Mouse (Mus musculus) hindbrain, embryonic 14.5 days (tissue): ENCODE data around the gene Rae1. TPM values are rescaled to one million over a fixed set of nuclear protein-coding genes. Genes with fewer than 3 reads are reported as not detected.

ENCODE experiments used
- ATAC-seq: fragments of 200-750 bp; cut with Nextera tagmentation; 2 replicates; pipeline ENCODE4 v1.8.0; 2017; ENCODE audit warnings: moderate number of reproducible peaks, mild to moderate bottlenecking, moderate TSS enrichment, moderate library complexity; ENCODE audit not compliant: low FRiP score
- DNase-seq: peaks from one replicate; pipeline ENCODE4 v3.0.0-alpha.2; 2015; ENCODE audit warnings: low spot score
- H3K27ac ChIP-seq: fragments of 300-500 bp; sonication (generic); 2 replicates; pipeline ENCODE4 v1.5.1; 2014; ENCODE audit warnings: mild to moderate bottlenecking, moderate library complexity
- H3K27me3 ChIP-seq: fragments of 300-500 bp; sonication (generic); 2 replicates; pipeline ENCODE4 v1.6.1; 2014; ENCODE audit warnings: mild to moderate bottlenecking, low read length, mixed read lengths; ENCODE audit not compliant: control insufficient read depth, insufficient read depth
- H3K36me3 ChIP-seq: fragments of 300-500 bp; sonication (generic); replicated peaks from 2 replicates; pipeline ENCODE4 v1.6.1; 2014; ENCODE audit not compliant: control insufficient read depth, insufficient read depth
- H3K4me1 ChIP-seq: fragments of 300-500 bp; sonication (generic); replicated peaks from 2 replicates; pipeline ENCODE4 v1.6.1; 2014; ENCODE audit warnings: antibody characterized with exemption, low read length, mixed read lengths; ENCODE audit not compliant: control insufficient read depth, insufficient read depth
- H3K4me2 ChIP-seq: fragments of 300-500 bp; sonication (generic); replicated peaks from 2 replicates; pipeline ENCODE4 v1.6.1; 2014; ENCODE audit warnings: mild to moderate bottlenecking, moderate library complexity
- H3K4me3 ChIP-seq: fragments of 300-500 bp; sonication (generic); replicated peaks from 2 replicates; pipeline ENCODE4 v1.5.1; 2014; ENCODE audit warnings: mild to moderate bottlenecking, low read length
- H3K9ac ChIP-seq: fragments of 300-500 bp; sonication (generic); 2 replicates; pipeline ENCODE4 v1.6.1; 2014
- H3K9me3 ChIP-seq: fragments of 300-500 bp; sonication (generic); 2 replicates; pipeline ENCODE4 v1.6.1; 2016; ENCODE audit warnings: low read length; ENCODE audit not compliant: control insufficient read depth
- WGBS: fragments of 180-500 bp; shearing (Covaris S2); extraction: QIAGEN DNeasy Blood & Tissue Kit; methylation state at CpG from one replicate; pipeline ENCODE4 v1.1.7; 2014; 5-methylcytosine and 5-hydroxymethylcytosine counted together
- polyA plus RNA-seq: library from polyadenylated mRNA; unstranded; fragments of >200 nt; fragmentation: Nextera tagmentation; extraction: Ambion mirVana; gene quantifications from 2 replicates; pipeline ENCODE4 v1.2.1, GENCODE M21; 2014

Gene Rae1
- polyA plus RNA-seq, 1 experiment from 2014 or later, result 117 TPM

DNA sequence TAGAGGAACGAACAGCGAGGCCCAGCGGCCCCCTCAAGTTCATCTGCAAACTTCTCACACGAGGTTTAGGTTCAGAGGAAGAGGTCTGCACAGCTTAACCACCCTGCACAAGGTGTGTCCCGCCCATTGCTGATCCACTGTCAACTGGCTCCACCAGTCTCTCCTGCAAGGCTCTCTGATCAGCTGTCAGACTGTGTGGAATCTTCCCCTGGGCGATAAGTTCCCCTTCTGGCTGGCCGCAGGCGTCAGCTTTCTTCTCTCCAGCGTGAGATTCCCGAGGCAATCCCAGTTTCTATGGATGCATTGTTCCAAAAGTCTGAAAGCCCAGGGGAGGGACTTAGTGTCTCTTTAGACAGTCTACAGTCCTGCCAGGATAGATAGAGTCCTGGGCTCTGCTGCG lies 58.3 kb downstream of the Rae1 start:
- no peak for DNase-seq
- H3K9ac ChIP-seq, result no peak overlapping the region
- WGBS, result 40% methylated on average over 11 of the region's 11 CpGs
- no peak overlapping the region for H3K4me3 ChIP-seq
- H3K9me3 ChIP-seq, result no peaks in the 10 kb centered on the region
- no peaks in the 10 kb centered on the region for H3K36me3 ChIP-seq
- no peak overlapping the region for H3K27ac ChIP-seq
- H3K4me1 ChIP-seq, result no peaks in the 10 kb centered on the region
- H3K4me2 ChIP-seq, result no peak overlapping the region
- no peak for ATAC-seq
- no peaks in the 10 kb centered on the region for H3K27me3 ChIP-seq

DNA sequence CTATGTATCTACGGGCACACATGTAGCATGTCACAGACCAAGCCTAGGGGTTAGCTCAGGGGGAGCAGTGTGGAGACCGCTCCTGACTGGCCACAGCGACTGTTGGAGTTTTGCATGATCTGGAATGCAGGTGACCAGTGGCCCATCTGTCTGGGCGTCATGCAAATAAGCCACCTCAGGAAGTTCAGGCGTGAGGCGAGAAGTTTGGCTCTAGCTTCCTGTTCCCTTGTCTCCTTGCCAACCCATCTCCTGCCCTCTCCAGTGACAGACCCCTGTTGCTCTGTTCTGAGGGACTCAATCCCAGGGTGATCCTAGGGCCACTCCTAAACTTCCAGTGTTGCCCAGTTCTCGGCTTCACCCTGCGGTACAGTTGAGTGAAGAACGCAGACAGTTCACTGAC lies 60.5 kb downstream of the Rae1 start:
- ATAC-seq, result no peak
- H3K9me3 ChIP-seq, result no peaks in the 10 kb centered on the region
- no peak overlapping the region for H3K9ac ChIP-seq
- H3K27me3 ChIP-seq, result no peaks in the 10 kb centered on the region
- 88% methylated on average over 9 of the region's 9 CpGs for WGBS
- no peak overlapping the region for H3K4me2 ChIP-seq
- no peak overlapping the region for H3K4me3 ChIP-seq
- DNase-seq, result no peak
- H3K4me1 ChIP-seq, result no peaks in the 10 kb centered on the region
- no peak overlapping the region for H3K27ac ChIP-seq
- no peaks in the 10 kb centered on the region for H3K36me3 ChIP-seq

DNA sequence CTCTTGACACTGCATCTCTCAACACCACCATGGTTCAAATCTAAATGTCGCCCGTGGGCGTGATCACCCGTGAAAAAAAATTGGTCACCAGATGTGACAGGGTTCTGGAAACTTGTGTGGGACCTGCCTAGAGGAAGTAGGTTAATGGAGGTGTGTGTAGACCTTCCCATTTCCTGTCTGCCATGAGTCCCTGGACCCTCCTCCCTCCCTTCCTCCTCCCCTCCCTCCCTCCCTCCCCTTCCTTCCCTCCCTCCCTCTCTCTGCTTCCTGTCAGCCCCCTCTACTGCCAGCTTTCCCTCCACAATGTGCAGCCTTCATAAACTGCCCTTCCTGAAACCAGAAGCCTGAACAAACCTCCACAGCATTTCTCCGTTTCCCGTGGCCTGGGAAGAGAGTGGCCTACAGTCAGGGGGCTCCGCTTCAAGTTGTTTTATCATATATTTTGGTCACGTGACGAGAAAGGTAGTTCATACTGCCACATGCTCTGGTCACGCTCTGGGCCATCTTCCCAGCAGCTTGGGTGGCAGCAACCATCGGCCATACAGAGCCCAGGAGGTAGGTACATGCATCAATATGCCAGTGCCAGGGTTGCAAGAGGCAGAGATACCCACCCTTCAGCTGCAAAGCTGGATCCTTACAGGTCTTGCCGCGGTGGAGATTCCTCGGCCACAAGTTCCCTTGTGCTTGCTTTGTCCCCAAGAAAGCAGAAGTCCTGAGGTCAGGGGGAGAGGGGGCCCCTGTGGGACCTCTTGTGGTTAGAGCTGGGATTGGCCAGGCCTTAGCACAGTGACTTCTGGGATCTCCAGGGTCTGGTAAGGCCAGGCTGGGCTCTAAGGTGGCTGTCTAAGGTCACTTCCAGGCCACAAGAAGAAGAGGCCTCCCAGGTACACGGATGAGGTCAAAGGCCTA lies 61.8 kb downstream of the Rae1 start:
- Histone ChIP-seq H3K27ac (no peak overlapping the region), H3K27me3 (no peaks in the 10 kb centered on the region), H3K4me2 (no peak overlapping the region), H3K4me3 (no peak overlapping the region), H3K9me3 (no peaks in the 10 kb centered on the region), H3K4me1 (no peaks in the 10 kb centered on the region), H3K36me3 (no peaks in the 10 kb centered on the region), H3K9ac (no peak overlapping the region)
- no peak for DNase-seq
- no peak for ATAC-seq
- WGBS, result 82% methylated on average over 15 of the region's 15 CpGs

DNA sequence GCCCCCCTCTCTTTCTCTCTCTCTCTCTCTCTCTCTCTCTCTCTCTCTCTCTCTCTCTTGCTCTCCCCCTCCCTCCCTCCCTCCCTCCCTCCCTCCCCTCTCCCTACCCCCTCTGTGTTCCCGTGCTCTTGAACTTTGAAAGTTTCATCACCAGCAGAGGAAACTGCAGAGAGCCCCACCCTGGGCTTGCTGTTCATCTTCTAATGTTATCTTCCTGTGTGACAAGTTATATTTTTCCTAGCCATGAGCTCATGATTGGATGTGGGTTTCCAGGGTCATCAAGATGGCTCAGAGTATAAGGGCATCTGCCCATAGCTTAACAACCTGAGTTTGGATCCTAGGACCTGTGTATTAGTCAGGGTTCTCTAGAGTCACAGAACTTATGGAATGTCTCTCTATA lies 63.3 kb downstream of the Rae1 start:
- H3K4me3 ChIP-seq, result no peak overlapping the region
- no peaks in the 10 kb centered on the region for H3K27me3 ChIP-seq
- ATAC-seq, result no peak
- H3K36me3 ChIP-seq, result no peaks in the 10 kb centered on the region
- 88% methylated on average over 1 of the region's 1 CpGs for WGBS
- DNase-seq, result no peak
- no peaks in the 10 kb centered on the region for H3K4me1 ChIP-seq
- no peak overlapping the region for H3K27ac ChIP-seq
- H3K4me2 ChIP-seq, result no peak overlapping the region
- H3K9ac ChIP-seq, result no peak overlapping the region
- H3K9me3 ChIP-seq, result no peaks in the 10 kb centered on the region

DNA sequence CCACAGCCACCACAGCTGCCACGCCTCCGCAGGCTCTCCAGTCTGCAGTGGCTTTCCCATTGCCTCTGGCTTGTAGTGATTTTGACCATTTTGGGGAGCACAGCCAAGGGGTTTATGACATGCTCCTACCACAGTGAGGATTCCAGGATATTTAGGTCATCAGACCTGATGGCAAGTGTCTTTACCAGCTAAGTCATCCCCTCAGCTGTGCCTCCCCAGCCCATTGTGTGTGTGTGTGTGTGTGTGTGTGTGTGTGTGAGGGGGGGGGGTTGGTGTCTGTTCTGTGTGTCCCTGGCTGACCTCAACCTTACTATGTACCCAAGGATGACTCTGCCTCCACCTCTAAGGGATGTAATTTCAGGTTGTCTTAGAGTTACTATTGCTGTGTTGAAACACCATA lies 64.9 kb downstream of the Rae1 start:
- H3K27me3 ChIP-seq, result no peaks in the 10 kb centered on the region
- H3K4me3 ChIP-seq, result no peak overlapping the region
- no peaks in the 10 kb centered on the region for H3K36me3 ChIP-seq
- no peaks in the 10 kb centered on the region for H3K4me1 ChIP-seq
- H3K9ac ChIP-seq, result no peak overlapping the region
- ATAC-seq (no peak), DNase-seq (no peak)
- no peak overlapping the region for H3K27ac ChIP-seq
- WGBS, result 87% methylated on average over 2 of the region's 2 CpGs
- H3K9me3 ChIP-seq, result no peaks in the 10 kb centered on the region
- H3K4me2 ChIP-seq, result no peak overlapping the region

Other genes starting within 250 kb of the Rae1 start
- gene Bmp7, start 59.8 kb upstream of the Rae1 start, polyA plus RNA-seq, result 16.7 and 18.4 TPM in 2 replicates
- gene Spo11, start 22.4 kb upstream of the Rae1 start, polyA plus RNA-seq, result 0.95 and 1.0 TPM in 2 replicates
- gene Rbm38, start 20.4 kb downstream of the Rae1 start, polyA plus RNA-seq, result 13.3 and 16.4 TPM in 2 replicates
- gene Ctcfl, start 119.4 kb downstream of the Rae1 start, polyA plus RNA-seq, result 0.05 TPM in 1 of 2 replicates, not detected in the other
- gene Pck1, start 152.9 kb downstream of the Rae1 start, polyA plus RNA-seq, result not detected in 2 replicates
- gene Zbp1, start 218.8 kb downstream of the Rae1 start, polyA plus RNA-seq, result 0.27 TPM in 1 of 2 replicates, not detected in the other